Comparison of ENCODE assay signal across 8 mouse cellular contexts in the genomic region with DNA sequence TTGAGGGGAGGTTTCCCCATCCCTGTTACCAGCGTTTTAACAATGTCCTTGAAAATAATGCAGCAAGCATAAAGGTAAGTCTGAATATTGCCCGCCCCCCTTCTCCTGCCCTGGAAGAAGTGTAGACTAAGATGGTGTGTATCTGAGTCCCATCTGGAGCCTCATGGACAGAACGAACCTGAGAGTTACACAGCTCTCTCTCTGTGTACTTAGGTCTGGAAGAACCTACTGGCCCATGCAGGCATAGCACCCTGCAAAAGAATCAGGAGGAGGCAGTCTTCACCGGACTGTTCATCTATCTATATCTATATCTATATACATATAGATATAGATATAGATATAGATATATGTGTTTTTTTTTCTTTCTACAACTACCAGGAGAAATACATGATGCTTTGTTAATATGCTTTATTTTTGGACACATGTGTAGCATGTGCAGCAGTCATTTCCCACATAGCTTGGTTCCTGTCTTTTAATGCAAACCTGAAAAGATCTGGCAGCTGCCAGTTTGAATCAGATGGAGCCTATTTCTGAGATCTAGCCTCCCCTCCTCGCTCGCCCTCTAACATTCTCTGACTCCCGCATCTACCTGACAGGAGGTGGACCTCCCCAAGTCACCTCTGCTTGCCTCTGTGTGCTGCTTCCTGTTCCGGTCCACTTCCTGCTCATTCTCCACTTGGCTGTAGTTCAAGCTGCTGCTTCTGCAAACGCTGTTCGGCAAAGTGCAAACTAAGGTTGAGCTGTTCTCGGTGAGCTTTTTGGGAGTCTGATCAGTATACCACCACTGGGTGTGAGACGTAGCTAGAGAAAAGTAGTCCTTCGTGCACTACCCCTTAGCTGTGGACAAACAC. TPM values are rescaled to one million over a fixed set of nuclear protein-coding genes. Genes with fewer than 3 reads are reported as not detected.
DNase-seq lines count a peak whose midpoint lies in the region; ATAC-seq and TF ChIP-seq lines count a peak whose summit lies in the region.

No protein-coding gene starts in this region.

- no peaks in the 10 kb centered on the region for H3K9me3 ChIP-seq in heart, embryonic 16.5 days (replicated peaks; ENCODE audit: control insufficient read depth, low read length)
- H3K9me3 ChIP-seq in limb, embryonic 10.5 days (replicated peaks): no peaks in the 10 kb centered on the region
- no peaks in the 10 kb centered on the region for H3K9me3 ChIP-seq in midbrain, embryonic 14.5 days (ENCODE audit: control insufficient read depth, low read length)

- peak overlapping the region; percentile 15 for H3K4me3 ChIP-seq in cerebellum, adult 2 months (replicated peaks; ENCODE audit: insufficient read depth, low read depth, low read length)
- peak overlapping the region; percentile 71 for H3K4me3 ChIP-seq in heart, embryonic 16.5 days (ENCODE audit: low read length)
- peak overlapping the region; percentile 84 for H3K4me3 ChIP-seq in limb, embryonic 10.5 days
- peak overlapping the region; percentile 77 for H3K4me3 ChIP-seq in midbrain, embryonic 14.5 days (replicated peaks; ENCODE audit: low read depth, low read length)

- peaks cover 1% of the 10 kb centered on the region; the same call in 1 of the 2 replicates for H3K36me3 ChIP-seq in heart, embryonic 16.5 days (ENCODE audit: control insufficient read depth, insufficient read depth)
- peaks cover 14% of the 10 kb centered on the region for H3K36me3 ChIP-seq in limb, embryonic 10.5 days
- H3K36me3 ChIP-seq in midbrain, embryonic 14.5 days (ENCODE audit: control insufficient read depth, insufficient read depth, low read length): peaks cover 20% of the 10 kb centered on the region

- H3K27me3 ChIP-seq in cerebellum, adult 2 months (ENCODE audit: control insufficient read depth, insufficient read depth, low read length): no peaks in the 10 kb centered on the region
- no peaks in the 10 kb centered on the region for H3K27me3 ChIP-seq in heart, embryonic 16.5 days (ENCODE audit: control insufficient read depth, insufficient read depth, low read length)
- H3K27me3 ChIP-seq in limb, embryonic 10.5 days (ENCODE audit: low read depth, poor library complexity, severe bottlenecking): no peaks in the 10 kb centered on the region
- no peaks in the 10 kb centered on the region for H3K27me3 ChIP-seq in midbrain, embryonic 14.5 days (ENCODE audit: control insufficient read depth, insufficient read depth, low read length)

- TF ChIP-seq CTCF in cerebellum, adult 2 months (IDR thresholded peaks at IDR 0.05; ENCODE audit: borderline replicate concordance, insufficient read depth, low read depth, low read length): peak; percentile 18; the same call in 1 of the 2 replicates

- H3K4me1 ChIP-seq in cerebellum, adult 2 months (ENCODE audit: control insufficient read depth, insufficient read depth, low read length): no peaks in the 10 kb centered on the region; the same call in 1 of the 2 replicates
- peaks cover 21% of the 10 kb centered on the region for H3K4me1 ChIP-seq in heart, embryonic 16.5 days (ENCODE audit: control insufficient read depth, insufficient read depth, low read length)
- H3K4me1 ChIP-seq in limb, embryonic 10.5 days: peaks cover 12% of the 10 kb centered on the region
- peaks cover 12% of the 10 kb centered on the region for H3K4me1 ChIP-seq in midbrain, embryonic 14.5 days (ENCODE audit: control insufficient read depth, insufficient read depth, low read length)

- no peak for ATAC-seq in cerebellum, adult (ENCODE audit: insufficient number of reproducible peaks, low FRiP score, low TSS enrichment)
- ATAC-seq in heart, embryonic 16.5 days (replicated peaks; ENCODE audit: extremely low read depth, insufficient read depth, low FRiP score): no peak
- no peak for ATAC-seq in midbrain, embryonic 14.5 days (ENCODE audit: low FRiP score, low TSS enrichment)
- ATAC-seq in erythroid progenitor cell, adult 5-6 weeks (replicated peaks; ENCODE audit: low FRiP score, poor library complexity, severe bottlenecking): no peak

- peak overlapping the region; percentile 96 for H3K4me2 ChIP-seq in heart, embryonic 16.5 days (ENCODE audit: low read depth, low read length)
- H3K4me2 ChIP-seq in midbrain, embryonic 14.5 days (ENCODE audit: low read length): peak overlapping the region; percentile 74

- H3K27ac ChIP-seq in cerebellum, adult 2 months (ENCODE audit: insufficient read depth, low read length): no peak overlapping the region
- H3K27ac ChIP-seq in heart, embryonic 16.5 days (ENCODE audit: low read length): no peak overlapping the region; the same call in 1 of the 2 replicates
- no peak overlapping the region for H3K27ac ChIP-seq in limb, embryonic 10.5 days
- H3K27ac ChIP-seq in midbrain, embryonic 14.5 days (replicated peaks; ENCODE audit: low read depth, low read length): no peak overlapping the region

- peak overlapping the region; percentile 87 for H3K9ac ChIP-seq in heart, embryonic 16.5 days (ENCODE audit: low read length)
- peak overlapping the region; percentile 86; the same call in 1 of the 2 replicates for H3K9ac ChIP-seq in midbrain, embryonic 14.5 days (replicated peaks; ENCODE audit: low read length)

- WGBS in cerebellum, adult 2 months: 64% methylated on average over 13 of the region's 13 CpGs
- WGBS in heart, embryonic 16.5 days: 64% methylated on average over 13 of the region's 13 CpGs
- WGBS in limb, embryonic 10.5 days: 88% methylated on average over 13 of the region's 13 CpGs
- 81% methylated on average over 13 of the region's 13 CpGs for WGBS in midbrain, embryonic 14.5 days

- DNase-seq in cerebellum, adult 2 months: peak in 1 of 2 experiments; percentile 30
- peak; percentile 50 for DNase-seq in R1 (ENCODE audit: low read depth, low spot score)
- DNase-seq in limb, embryonic 10.5 days (ENCODE audit: low spot score): no peak
- peak; percentile 15 for DNase-seq in midbrain, embryonic 14.5 days
- DNase-seq in ovary, postnatal 14 days (ENCODE audit: low spot score): no peak

- TF ChIP-seq POLR2A in cerebellum, adult 2 months (IDR thresholded peaks at IDR 0.05; ENCODE audit: borderline replicate concordance, insufficient read depth, low read length): no peak

RNA-seq across cellular contexts. Expression of gene Entpd6, which starts 1.5 kb away (rescaled TPM):
- 50.8 and 54.5 TPM in 2 replicates for polyA plus RNA-seq in cerebellum, adult 2 months (2012; rRNA removed)
- 24.0 and 24.3 TPM in 2 replicates for polyA plus RNA-seq in heart, embryonic 16.5 days (2015; fragmentation: Nextera tagmentation; extraction: Ambion mirVana)
- polyA plus RNA-seq in limb, embryonic 10.5 days (2016; fragmentation: Nextera tagmentation; extraction: Ambion mirVana): 35.1 and 35.7 TPM in 2 replicates
- 46.1 and 50.8 TPM in 2 replicates for polyA plus RNA-seq in midbrain, embryonic 14.5 days (2014; fragmentation: Nextera tagmentation; extraction: Ambion mirVana)
- total RNA-seq in erythroid progenitor cell, adult 5-6 weeks (2015; ENCODE audit: low replicate concordance): 1.1 and 1.7 TPM in 2 replicates
- 1.7 TPM in 1 of 2 replicates, not detected in the other for total RNA-seq in erythroid progenitor cell, adult 5-6 weeks (2017; ENCODE audit: low replicate concordance)

RNA-seq across cellular contexts. Expression of gene Pygb, which starts 36.2 kb away (rescaled TPM):
- polyA plus RNA-seq in cerebellum, adult 2 months (2012; rRNA removed): 134 and 144 TPM in 2 replicates
- 243 and 260 TPM in 2 replicates for polyA plus RNA-seq in heart, embryonic 16.5 days (2015; fragmentation: Nextera tagmentation; extraction: Ambion mirVana)
- polyA plus RNA-seq in limb, embryonic 10.5 days (2016; fragmentation: Nextera tagmentation; extraction: Ambion mirVana): 48.7 and 61.1 TPM in 2 replicates
- 62.2 and 64.5 TPM in 2 replicates for polyA plus RNA-seq in midbrain, embryonic 14.5 days (2014; fragmentation: Nextera tagmentation; extraction: Ambion mirVana)
- total RNA-seq in erythroid progenitor cell, adult 5-6 weeks (2015; ENCODE audit: low replicate concordance): 2.1 and 3.6 TPM in 2 replicates
- total RNA-seq in erythroid progenitor cell, adult 5-6 weeks (2017; ENCODE audit: low replicate concordance): 3.6 and 7.3 TPM in 2 replicates

Comparison
In these comparisons a context has a peak if more than half of its experiments do, and no peak if none do; other contexts are left out.
1. DNase-seq: peak in R1 (single experiment) and midbrain, embryonic 14.5 days (single experiment); none in limb, embryonic 10.5 days (single experiment) and ovary, postnatal 14 days (single experiment).
2. H3K4me3 ChIP-seq: peak in every context shown above with its lines; median percentile 84 in limb, embryonic 10.5 days; 77 in midbrain, embryonic 14.5 days; 71 in heart, embryonic 16.5 days; 15 in cerebellum, adult 2 months.